Mouse (Mus musculus) forebrain, embryonic 12.5 days (tissue): ENCODE measurements at regions not wholly inside any gene's neighbourhood (a gene's known extent, or its start where the extent isn't known, plus 50 kb on each side); places are given as distances from the start of the nearest gene placed in this dataset.

Experiments
- ATAC-seq: fragments of 200-750 bp; cut with Nextera tagmentation; 2 replicates; pipeline ENCODE4 v1.8.0; 2017; ENCODE audit warnings: moderate TSS enrichment; ENCODE audit not compliant: low FRiP score
- H3K27ac ChIP-seq: fragments of 300-500 bp; sonication (generic); 2 replicates; pipeline ENCODE4 v1.5.1; 2016; ENCODE audit warnings: mild to moderate bottlenecking
- H3K27me3 ChIP-seq: fragments of 300-500 bp; sonication (generic); 2 replicates; pipeline ENCODE4 v1.6.1; 2016; ENCODE audit warnings: mild to moderate bottlenecking
- H3K36me3 ChIP-seq: fragments of 300-500 bp; sonication (generic); replicated peaks from 2 replicates; pipeline ENCODE4 v1.6.1; 2016; ENCODE audit warnings: mild to moderate bottlenecking
- H3K4me1 ChIP-seq: fragments of 300-500 bp; sonication (generic); 2 replicates; pipeline ENCODE4 v1.6.1; 2016
- H3K4me2 ChIP-seq: fragments of 300-500 bp; sonication (generic); 2 replicates; pipeline ENCODE4 v1.6.1; 2016; ENCODE audit warnings: mild to moderate bottlenecking, moderate library complexity
- H3K4me3 ChIP-seq: fragments of 300-500 bp; sonication (generic); replicated peaks from 2 replicates; pipeline ENCODE4 v1.5.1; 2016; ENCODE audit warnings: mild to moderate bottlenecking
- H3K9ac ChIP-seq: fragments of 300-500 bp; sonication (generic); 2 replicates; pipeline ENCODE4 v1.6.1; 2016; ENCODE audit warnings: mild to moderate bottlenecking
- H3K9me3 ChIP-seq: fragments of 300-500 bp; sonication (generic); 2 replicates; pipeline ENCODE4 v1.6.1; 2016
- WGBS: fragments of 180-500 bp; shearing (Covaris S2); methylation state at CpG from one replicate; pipeline ENCODE4 v1.1.7; 2016; 5-methylcytosine and 5-hydroxymethylcytosine counted together

GRCm38 (mm10) chr2:101220759-101221158 lies 403.8 kb upstream of the Rag2 start:
- peak; percentile 73; the same call in 1 of the 2 replicates for ATAC-seq
- no peak overlapping the region for H3K4me3 ChIP-seq
- H3K27ac ChIP-seq, result no peak overlapping the region
- no peak overlapping the region for H3K4me2 ChIP-seq
- no peaks in the 10 kb centered on the region for H3K36me3 ChIP-seq
- no peak overlapping the region for H3K9ac ChIP-seq
- H3K4me1 ChIP-seq, result no peaks in the 10 kb centered on the region
- no peaks in the 10 kb centered on the region for H3K27me3 ChIP-seq
- no peaks in the 10 kb centered on the region for H3K9me3 ChIP-seq

- WGBS, result 85% methylated on average over 3 of the region's 3 CpGs
- Histone ChIP-seq H3K4me2 (no peak overlapping the region), H3K27ac (no peak overlapping the region), H3K27me3 (no peaks in the 10 kb centered on the region), H3K9ac (no peak overlapping the region), H3K9me3 (no peaks in the 10 kb centered on the region), H3K4me1 (no peaks in the 10 kb centered on the region), H3K36me3 (no peaks in the 10 kb centered on the region), H3K4me3 (no peak overlapping the region)
- no peak for ATAC-seq
Measured at GRCm38 (mm10) chr2:101242983-101243382, 381.5 kb upstream of the Rag2 start.

GRCm38 (mm10) chr2:101247133-101247532 lies 377.4 kb upstream of the Rag2 start:
- no peaks in the 10 kb centered on the region for H3K27me3 ChIP-seq
- H3K9me3 ChIP-seq, result no peaks in the 10 kb centered on the region
- no peaks in the 10 kb centered on the region for H3K36me3 ChIP-seq
- no peak overlapping the region for H3K4me2 ChIP-seq
- no peak overlapping the region for H3K9ac ChIP-seq
- no peaks in the 10 kb centered on the region for H3K4me1 ChIP-seq
- no peak for ATAC-seq
- 58% methylated on average over 2 of the region's 2 CpGs for WGBS
- no peak overlapping the region for H3K27ac ChIP-seq
- H3K4me3 ChIP-seq, result no peak overlapping the region

DNA sequence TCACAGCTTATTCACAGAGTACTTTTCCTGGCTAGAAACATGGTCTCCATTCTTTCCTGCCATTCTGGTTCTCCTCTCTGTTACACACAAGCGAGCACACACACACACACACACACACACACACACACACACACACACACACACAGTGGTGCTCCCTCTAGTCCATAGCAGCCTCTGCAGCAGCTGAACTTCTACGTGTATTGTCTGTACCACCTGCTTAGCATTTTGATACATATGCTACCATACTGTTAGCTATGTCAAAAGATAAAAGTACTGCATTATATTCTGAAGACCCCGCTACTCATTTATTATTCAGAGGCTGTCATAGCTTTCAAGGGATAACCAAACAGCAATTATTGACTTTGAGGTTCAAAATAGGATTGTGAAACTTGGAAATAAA lies 372.3 kb upstream of the Rag2 start:
- WGBS, result 79% methylated on average over 3 of the region's 3 CpGs
- no peak overlapping the region for H3K9ac ChIP-seq
- ATAC-seq, result no peak
- H3K36me3 ChIP-seq, result no peaks in the 10 kb centered on the region
- no peaks in the 10 kb centered on the region for H3K9me3 ChIP-seq
- no peak overlapping the region for H3K4me3 ChIP-seq
- H3K27ac ChIP-seq, result no peak overlapping the region
- H3K4me2 ChIP-seq, result no peak overlapping the region
- H3K27me3 ChIP-seq, result no peaks in the 10 kb centered on the region
- no peaks in the 10 kb centered on the region for H3K4me1 ChIP-seq

GRCm38 (mm10) chr2:101256464-101256863 lies 368.1 kb upstream of the Rag2 start:
- Histone ChIP-seq H3K4me1 (no peaks in the 10 kb centered on the region), H3K9ac (no peak overlapping the region), H3K27ac (no peak overlapping the region), H3K9me3 (no peaks in the 10 kb centered on the region), H3K4me2 (no peak overlapping the region), H3K27me3 (no peaks in the 10 kb centered on the region), H3K36me3 (no peaks in the 10 kb centered on the region), H3K4me3 (no peak overlapping the region)
- ATAC-seq, result no peak
- WGBS, result 75% methylated on average over 3 of the region's 3 CpGs

- 85% methylated on average over 4 of the region's 4 CpGs for WGBS
- H3K9ac ChIP-seq, result no peak overlapping the region
- H3K9me3 ChIP-seq, result no peaks in the 10 kb centered on the region
- H3K4me2 ChIP-seq, result no peak overlapping the region
- H3K27me3 ChIP-seq, result no peaks in the 10 kb centered on the region
- no peak overlapping the region for H3K4me3 ChIP-seq
- no peaks in the 10 kb centered on the region for H3K4me1 ChIP-seq
- no peaks in the 10 kb centered on the region for H3K36me3 ChIP-seq
- no peak for ATAC-seq
- no peak overlapping the region for H3K27ac ChIP-seq
Measured at GRCm38 (mm10) chr2:101263934-101264333, 360.6 kb upstream of the Rag2 start.

GRCm38 (mm10) chr2:101266685-101267374 lies 357.7 kb upstream of the Rag2 start:
- Histone ChIP-seq H3K4me2 (no peak overlapping the region), H3K9ac (no peak overlapping the region), H3K4me1 (no peaks in the 10 kb centered on the region), H3K4me3 (no peak overlapping the region), H3K9me3 (no peaks in the 10 kb centered on the region), H3K36me3 (no peaks in the 10 kb centered on the region), H3K27ac (no peak overlapping the region), H3K27me3 (no peaks in the 10 kb centered on the region)
- ATAC-seq, result no peak
- WGBS, result 89% methylated on average over 2 of the region's 2 CpGs

- ATAC-seq, result no peak
- H3K4me1 ChIP-seq, result no peaks in the 10 kb centered on the region
- WGBS, result 79% methylated on average over 3 of the region's 3 CpGs
- H3K4me2 ChIP-seq, result no peak overlapping the region
- no peak overlapping the region for H3K27ac ChIP-seq
- no peak overlapping the region for H3K4me3 ChIP-seq
- H3K9me3 ChIP-seq, result no peaks in the 10 kb centered on the region
- H3K27me3 ChIP-seq, result no peaks in the 10 kb centered on the region
- H3K9ac ChIP-seq, result no peak overlapping the region
- H3K36me3 ChIP-seq, result no peaks in the 10 kb centered on the region
Measured at GRCm38 (mm10) chr2:101274045-101274664, 350.4 kb upstream of the Rag2 start.

- H3K9me3 ChIP-seq, result no peaks in the 10 kb centered on the region
- no peak overlapping the region for H3K4me2 ChIP-seq
- H3K27me3 ChIP-seq, result no peaks in the 10 kb centered on the region
- no peak overlapping the region for H3K27ac ChIP-seq
- H3K9ac ChIP-seq, result no peak overlapping the region
- H3K36me3 ChIP-seq, result no peaks in the 10 kb centered on the region
- ATAC-seq, result no peak
- peaks cover 3% of the 10 kb centered on the region; the same call in 1 of the 2 replicates for H3K4me1 ChIP-seq
- no peak overlapping the region for H3K4me3 ChIP-seq
Measured at GRCm38 (mm10) chr2:101284886-101285285, 339.6 kb upstream of the Rag2 start.

- H3K36me3 ChIP-seq, result no peaks in the 10 kb centered on the region
- no peak overlapping the region for H3K4me2 ChIP-seq
- WGBS, result 91% methylated on average over 1 of the region's 1 CpGs
- H3K27ac ChIP-seq, result no peak overlapping the region
- H3K9ac ChIP-seq, result no peak overlapping the region
- no peak for ATAC-seq
- H3K27me3 ChIP-seq, result no peaks in the 10 kb centered on the region
- H3K4me1 ChIP-seq, result peaks cover 3% of the 10 kb centered on the region; the same call in 1 of the 2 replicates
- H3K9me3 ChIP-seq, result no peaks in the 10 kb centered on the region
- H3K4me3 ChIP-seq, result no peak overlapping the region
Measured at GRCm38 (mm10) chr2:101288119-101288518, 336.4 kb upstream of the Rag2 start.

GRCm38 (mm10) chr2:101289168-101289567 lies 335.4 kb upstream of the Rag2 start:
- no peak overlapping the region for H3K4me3 ChIP-seq
- peaks cover 3% of the 10 kb centered on the region; the same call in 1 of the 2 replicates for H3K4me1 ChIP-seq
- no peaks in the 10 kb centered on the region for H3K27me3 ChIP-seq
- no peaks in the 10 kb centered on the region for H3K9me3 ChIP-seq
- H3K36me3 ChIP-seq, result no peaks in the 10 kb centered on the region
- H3K9ac ChIP-seq, result no peak overlapping the region
- 35% methylated on average over 2 of the region's 2 CpGs for WGBS
- no peak for ATAC-seq
- H3K27ac ChIP-seq, result no peak overlapping the region
- no peak overlapping the region for H3K4me2 ChIP-seq

- Histone ChIP-seq H3K27ac (no peak overlapping the region), H3K4me3 (no peak overlapping the region), H3K27me3 (no peaks in the 10 kb centered on the region), H3K9ac (no peak overlapping the region), H3K9me3 (no peaks in the 10 kb centered on the region), H3K36me3 (no peaks in the 10 kb centered on the region), H3K4me2 (no peak overlapping the region), H3K4me1 (peaks cover 3% of the 10 kb centered on the region)
- 93% methylated on average over 4 of the region's 4 CpGs for WGBS
- ATAC-seq, result no peak
Measured at GRCm38 (mm10) chr2:101290738-101291137, 333.8 kb upstream of the Rag2 start.
